25 mouse cellular contexts compared by ENCODE assay signal in genomic region chr9:117404621-117405020, GRCm38 (mm10).
"Had no signal": no experiment of that assay in that cellular context is flagged by ENCODE, and none has a peak within 500 bp of the region (broad histone marks: within the 10 kb centered on the region; RNA-seq: fewer than 3 reads in every experiment).

No protein-coding gene starts in this region.

- DNase-seq: forebrain, postnatal 0 days; gastrocnemius, postnatal 14 days; gastrocnemius, postnatal 36 days; heart, adult 11 months; heart, adult 2 months; heart, postnatal 14 days; heart, postnatal 36 days; kidney, adult 18-20 months; kidney, adult 8-10 months; kidney, postnatal 10 days; kidney, postnatal 25 days; kidney, postnatal 4 days; layer of hippocampus, adult 9-11 months; layer of hippocampus, postnatal 36 days; left cerebral cortex, postnatal 4 days had no signal

- H3K27me3 ChIP-seq: heart, embryonic 13.5 days; heart, embryonic 15.5 days; intestine, embryonic 15.5 days; limb, embryonic 15.5 days had no signal

- H3K36me3 ChIP-seq: heart, embryonic 13.5 days; heart, embryonic 15.5 days; intestine, embryonic 15.5 days; limb, embryonic 13.5 days; limb, embryonic 15.5 days had no signal

- H3K4me1 ChIP-seq: heart, embryonic 15.5 days; intestine, embryonic 15.5 days; limb, embryonic 15.5 days had no signal

- H3K4me3 ChIP-seq: heart, adult 2 months; heart, embryonic 13.5 days; heart, embryonic 15.5 days; intestine, embryonic 15.5 days; limb, embryonic 13.5 days; limb, embryonic 15.5 days had no signal

- H3K27ac ChIP-seq: heart, adult 2 months; heart, embryonic 13.5 days; heart, embryonic 15.5 days; hindbrain, embryonic 14.5 days; intestine, embryonic 15.5 days; limb, embryonic 13.5 days; limb, embryonic 15.5 days had no signal

- ATAC-seq: forebrain, postnatal 0 days; hindbrain, embryonic 16.5 days; inflammation-experienced regulatory T-cells, adult 6 months; intestine, embryonic 15.5 days; intestine, postnatal 0 days had no signal

- H3K9me3 ChIP-seq: heart, embryonic 13.5 days; heart, embryonic 15.5 days; intestine, embryonic 15.5 days; limb, embryonic 13.5 days; limb, embryonic 15.5 days had no signal

- H3K9ac ChIP-seq: forebrain, postnatal 0 days; heart, embryonic 13.5 days; heart, embryonic 15.5 days; hindbrain, embryonic 14.5 days; intestine, embryonic 15.5 days; limb, embryonic 13.5 days; limb, embryonic 15.5 days had no signal

- H3K4me2 ChIP-seq: heart, embryonic 11.5 days; heart, embryonic 13.5 days; heart, embryonic 15.5 days; hindbrain, embryonic 14.5 days; intestine, embryonic 15.5 days; limb, embryonic 13.5 days; limb, embryonic 15.5 days had no signal
